In the genomic region with DNA sequence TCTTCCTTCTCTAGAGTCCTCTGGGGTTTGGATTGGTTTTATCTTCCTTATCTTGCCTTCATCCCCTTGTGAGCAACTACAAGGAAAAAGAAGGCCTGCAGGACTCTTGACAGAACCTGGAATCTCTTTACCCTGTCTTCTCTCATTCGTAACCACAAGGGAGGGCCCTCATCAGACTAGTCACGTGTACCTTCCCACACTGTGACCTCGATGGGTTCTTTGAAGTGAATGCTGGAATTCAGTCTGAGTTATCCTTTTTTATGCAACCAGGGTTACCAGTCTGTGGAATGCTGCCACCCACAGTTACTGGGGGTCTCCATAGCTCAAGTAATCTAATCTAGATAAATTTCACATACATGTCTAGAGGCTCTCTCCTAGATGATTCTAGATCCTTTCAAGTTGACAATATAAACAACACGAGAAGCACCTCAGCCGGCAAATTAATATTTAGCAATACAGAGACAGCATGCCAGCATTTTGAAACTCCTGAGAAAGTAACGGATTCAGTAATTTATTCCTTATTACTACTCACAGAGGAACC, we compare ENCODE assay signal across 8 mouse cellular contexts. TPM values are rescaled to one million over a fixed set of nuclear protein-coding genes. Genes with fewer than 3 reads are reported as not detected.
DNase-seq lines count a peak whose midpoint lies in the region; ATAC-seq and TF ChIP-seq lines count a peak whose summit lies in the region.

No protein-coding gene starts in this region.

- H3K27me3 ChIP-seq in kidney, embryonic 15.5 days: no peaks in the 10 kb centered on the region
- no peaks in the 10 kb centered on the region for H3K27me3 ChIP-seq in forebrain, postnatal 0 days (ENCODE audit: insufficient read depth, low read length)
- no peaks in the 10 kb centered on the region for H3K27me3 ChIP-seq in liver, postnatal 0 days (ENCODE audit: insufficient read depth, low read length)

- peaks cover 16% of the 10 kb centered on the region for H3K36me3 ChIP-seq in kidney, embryonic 15.5 days
- H3K36me3 ChIP-seq in forebrain, postnatal 0 days (ENCODE audit: insufficient read depth): peaks cover 9% of the 10 kb centered on the region; the same call in 1 of the 2 replicates
- peaks cover 11% of the 10 kb centered on the region for H3K36me3 ChIP-seq in liver, postnatal 0 days (replicated peaks; ENCODE audit: insufficient read depth, low read length)

- peak overlapping the region; percentile 75; the same call in 1 of the 2 replicates for H3K9ac ChIP-seq in kidney, embryonic 15.5 days
- peak overlapping the region; percentile 83 for H3K9ac ChIP-seq in forebrain, postnatal 0 days
- H3K9ac ChIP-seq in liver, postnatal 0 days (replicated peaks): peak overlapping the region; percentile 5; the same call in 1 of the 2 replicates

- H3K9me3 ChIP-seq in kidney, embryonic 15.5 days (replicated peaks): no peaks in the 10 kb centered on the region
- no peaks in the 10 kb centered on the region for H3K9me3 ChIP-seq in forebrain, postnatal 0 days (ENCODE audit: low read length)
- H3K9me3 ChIP-seq in liver, postnatal 0 days (ENCODE audit: low read length): no peaks in the 10 kb centered on the region

- ATAC-seq in kidney, embryonic 15.5 days (replicated peaks; ENCODE audit: low FRiP score): peak; percentile 16; the same call in 1 of the 2 replicates
- ATAC-seq in forebrain, postnatal 0 days: peak; percentile 22
- peak; percentile 27; the same call in 1 of the 2 replicates for ATAC-seq in liver, postnatal 0 days

- TF ChIP-seq EP300 in liver, postnatal 0 days (IDR thresholded peaks at IDR 0.05; ENCODE audit: low read depth): no peak

- no peak for DNase-seq in kidney, postnatal 4 days
- DNase-seq in adrenal gland, postnatal 14 days: peak; percentile 42
- DNase-seq in forebrain, postnatal 0 days: no peak
- no peak for DNase-seq in liver, postnatal 0 days
- no peak for DNase-seq in layer of hippocampus, adult 9-11 months
- DNase-seq in right cerebral cortex, adult 18-20 months: no peak
- no peak for DNase-seq in kidney, postnatal 25 days

- 37% methylated on average over 6 of the region's 6 CpGs for WGBS in kidney, embryonic 15.5 days
- 19% methylated on average over 6 of the region's 6 CpGs for WGBS in forebrain, postnatal 0 days
- 22% methylated on average over 6 of the region's 6 CpGs for WGBS in liver, postnatal 0 days (ENCODE audit: insufficient replicate concordance)

- H3K27ac ChIP-seq in kidney, embryonic 15.5 days: no peak overlapping the region
- H3K27ac ChIP-seq in forebrain, postnatal 0 days (ENCODE audit: low read depth, low read length): no peak overlapping the region
- H3K27ac ChIP-seq in liver, postnatal 0 days (ENCODE audit: low read depth): peak overlapping the region; percentile 11; the same call in 1 of the 2 replicates

- TF ChIP-seq CTCF in forebrain, postnatal 0 days (IDR thresholded peaks at IDR 0.05; ENCODE audit: low read depth): no peak
- no peak for TF ChIP-seq CTCF in liver, postnatal 0 days (IDR thresholded peaks at IDR 0.05; ENCODE audit: low read depth)

- H3K4me2 ChIP-seq in kidney, embryonic 15.5 days: peak overlapping the region; percentile 59
- H3K4me2 ChIP-seq in forebrain, postnatal 0 days (ENCODE audit: low read depth): peak overlapping the region; percentile 59
- H3K4me2 ChIP-seq in liver, postnatal 0 days (ENCODE audit: low read depth, low read length): peak overlapping the region; percentile 84

- peak overlapping the region; percentile 83 for H3K4me3 ChIP-seq in kidney, embryonic 15.5 days (replicated peaks)
- H3K4me3 ChIP-seq in forebrain, postnatal 0 days (ENCODE audit: low read depth, low read length): peak overlapping the region; percentile 85
- peak overlapping the region; percentile 90 for H3K4me3 ChIP-seq in liver, postnatal 0 days (ENCODE audit: low read depth, low read length)

- peaks cover 14% of the 10 kb centered on the region for H3K4me1 ChIP-seq in kidney, embryonic 15.5 days
- 0 out of 2 replicates have a peak, but pooled peaks cover 6% of the 10 kb centered on the region for H3K4me1 ChIP-seq in forebrain, postnatal 0 days (ENCODE audit: insufficient read depth)
- H3K4me1 ChIP-seq in liver, postnatal 0 days (ENCODE audit: insufficient read depth): peaks cover 19% of the 10 kb centered on the region

RNA-seq across cellular contexts. Expression of a gene that starts 0.6 kb away (rescaled TPM):
- polyA plus RNA-seq in kidney, embryonic 15.5 days (2015; fragmentation: Nextera tagmentation; extraction: Ambion mirVana): 58.5 and 69.7 TPM in 2 replicates
- total RNA-seq in adrenal gland, postnatal 14 days (2021): 40.5 and 45.2 TPM in 2 replicates
- 33.9 and 36.7 TPM in 2 replicates for total RNA-seq in forebrain, postnatal 0 days (2014; rRNA removed)
- polyA plus RNA-seq in forebrain, postnatal 0 days (2015; fragmentation: Nextera tagmentation; extraction: Ambion mirVana): 67.0 and 96.5 TPM in 2 replicates
- polyA plus RNA-seq in liver, postnatal 0 days (2015; fragmentation: Nextera tagmentation; extraction: Ambion mirVana): 31.7 and 34.0 TPM in 2 replicates

RNA-seq across cellular contexts. Expression of a gene that starts 18.2 kb away (rescaled TPM):
- polyA plus RNA-seq in kidney, embryonic 15.5 days (2015; fragmentation: Nextera tagmentation; extraction: Ambion mirVana): not detected in 2 replicates
- total RNA-seq in adrenal gland, postnatal 14 days (2021): not detected in 2 replicates
- total RNA-seq in forebrain, postnatal 0 days (2014; rRNA removed): not detected in 2 replicates
- polyA plus RNA-seq in forebrain, postnatal 0 days (2015; fragmentation: Nextera tagmentation; extraction: Ambion mirVana): not detected in 2 replicates
- polyA plus RNA-seq in liver, postnatal 0 days (2015; fragmentation: Nextera tagmentation; extraction: Ambion mirVana): not detected in 2 replicates

RNA-seq across cellular contexts. Expression of a gene that starts 22.2 kb away (rescaled TPM):
- not detected in 2 replicates for polyA plus RNA-seq in kidney, embryonic 15.5 days (2015; fragmentation: Nextera tagmentation; extraction: Ambion mirVana)
- not detected in 2 replicates for total RNA-seq in adrenal gland, postnatal 14 days (2021)
- 0.76 TPM in 1 of 2 replicates, not detected in the other for total RNA-seq in forebrain, postnatal 0 days (2014; rRNA removed)
- polyA plus RNA-seq in forebrain, postnatal 0 days (2015; fragmentation: Nextera tagmentation; extraction: Ambion mirVana): not detected in 2 replicates
- not detected in 2 replicates for polyA plus RNA-seq in liver, postnatal 0 days (2015; fragmentation: Nextera tagmentation; extraction: Ambion mirVana)

RNA-seq across cellular contexts. Expression of a gene that starts 30.0 kb away (rescaled TPM):
- polyA plus RNA-seq in kidney, embryonic 15.5 days (2015; fragmentation: Nextera tagmentation; extraction: Ambion mirVana): not detected in 2 replicates
- not detected in 2 replicates for total RNA-seq in adrenal gland, postnatal 14 days (2021)
- not detected in 2 replicates for total RNA-seq in forebrain, postnatal 0 days (2014; rRNA removed)
- polyA plus RNA-seq in forebrain, postnatal 0 days (2015; fragmentation: Nextera tagmentation; extraction: Ambion mirVana): not detected in 2 replicates
- not detected in 2 replicates for polyA plus RNA-seq in liver, postnatal 0 days (2015; fragmentation: Nextera tagmentation; extraction: Ambion mirVana)

Comparison
In these comparisons a context has a peak if more than half of its experiments do, and no peak if none do; other contexts are left out.
1. H3K9ac ChIP-seq: peak in every context shown above with its lines; median percentile 83 in forebrain, postnatal 0 days; 75 in kidney, embryonic 15.5 days; 5 in liver, postnatal 0 days.